Mouse (Mus musculus) MEL-GATA-1-ER (cell line): ENCODE results near the gene Fam205a4.
"Not testable (repeated sequence)": the region's sequence is repeated elsewhere in the genome, so short reads cannot be mapped to it uniquely, and the experiment has no call there.

Experiments
- DNase-seq: peaks from one replicate; pipeline ENCODE4 v3.0.0-alpha.2; 2012; ENCODE audit warnings: low read depth; ENCODE audit errors: extremely low read depth

The Fam205a4 gene

DNA sequence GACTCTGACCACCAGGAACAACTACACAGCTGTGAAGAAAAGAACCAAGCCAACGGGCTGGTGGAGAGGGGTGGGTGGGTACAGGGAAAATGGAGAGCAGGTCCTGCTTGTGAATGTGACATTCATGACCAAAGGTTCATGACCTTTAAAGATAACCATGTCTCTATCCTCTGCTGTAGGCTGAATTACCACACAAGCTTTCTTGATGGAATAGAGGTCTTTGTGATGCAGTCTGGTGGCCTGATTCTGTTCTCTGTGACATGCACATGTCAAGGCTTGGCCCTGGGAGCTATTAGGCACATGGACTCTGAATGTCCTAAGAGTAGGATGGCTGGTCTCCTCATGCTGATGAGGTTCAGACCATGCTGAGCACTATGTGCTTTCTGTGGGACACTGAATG is at the start of gene Fam205a4:
Gene Fam205a4, plus strand, starts transcription at position 301 of the 400 bp plus-strand sequence.
- DNase-seq = not testable (repeated sequence)

- not testable (repeated sequence) for DNase-seq
These were observed 24.6 kb upstream of the Fam205a4 start, which contains the start of gene Gm20878 for GRCm38 (mm10) chr4:41941272-41941671. Gene Gm20878 (plus strand): TSS chr4:41941572.
